Mouse (Mus musculus) natural killer cell, adult 2 months (primary cell): ENCODE measurements around the gene Cideb.

Source experiments
- DNase-seq, 2 experiments: peaks; one replicate each; pipeline ENCODE4 v3.0.0; 2022; ENCODE audit warnings: low spot score in 2 of 2

Cideb gene

GRCm38 (mm10) chr14:55723433-55723832, 34.8 kb downstream of the Cideb start:
- no peak for DNase-seq

- no peak for DNase-seq
Measured at GRCm38 (mm10) chr14:55722438-55722945, 35.8 kb downstream of the Cideb start.

- peak; percentile 88 to 94 for DNase-seq
Measured at GRCm38 (mm10) chr14:55721700-55722437, 36.4 kb downstream of the Cideb start, which contains the start of gene Rabggta. Rabggta (minus strand) TSS chr14:55722263.

GRCm38 (mm10) chr14:55721076-55721475, 37.2 kb downstream of the Cideb start:
- no peak for DNase-seq

- no peak for DNase-seq
Measured at GRCm38 (mm10) chr14:55720666-55721065, 37.6 kb downstream of the Cideb start.

GRCm38 (mm10) chr14:55719737-55720136, 38.5 kb downstream of the Cideb start:
- no peak for DNase-seq

- DNase-seq, result no peak
Measured at GRCm38 (mm10) chr14:55716884-55717283, 41.4 kb downstream of the Cideb start.

GRCm38 (mm10) chr14:55716271-55716670, 42.0 kb downstream of the Cideb start:
- DNase-seq, result no peak

- no peak for DNase-seq
Measured at GRCm38 (mm10) chr14:55714893-55715292, 43.4 kb downstream of the Cideb start.

GRCm38 (mm10) chr14:55713729-55714122, 44.5 kb downstream of the Cideb start, which contains the start of gene Tgm1:
Tgm1 (minus strand) TSS chr14:55713926.
- no peak for DNase-seq

GRCm38 (mm10) chr14:55713007-55713728, 45.1 kb downstream of the Cideb start:
- DNase-seq, result no peak

GRCm38 (mm10) chr14:55711786-55712185, 46.5 kb downstream of the Cideb start:
- no peak for DNase-seq

GRCm38 (mm10) chr14:55709509-55709908, 48.7 kb downstream of the Cideb start:
- DNase-seq, result no peak

GRCm38 (mm10) chr14:55707397-55707796, 50.9 kb downstream of the Cideb start:
- no peak for DNase-seq

GRCm38 (mm10) chr14:55706051-55706600, 52.1 kb downstream of the Cideb start:
- DNase-seq, result no peak
